Mouse (Mus musculus): ENCODE results near the gene Gfra1. TPM values are rescaled to one million over a fixed set of nuclear protein-coding genes. Genes with fewer than 3 reads are reported as not detected.

Gene Gfra1
- polyA plus RNA-seq, 1 experiment: 25.1 TPM

DNA sequence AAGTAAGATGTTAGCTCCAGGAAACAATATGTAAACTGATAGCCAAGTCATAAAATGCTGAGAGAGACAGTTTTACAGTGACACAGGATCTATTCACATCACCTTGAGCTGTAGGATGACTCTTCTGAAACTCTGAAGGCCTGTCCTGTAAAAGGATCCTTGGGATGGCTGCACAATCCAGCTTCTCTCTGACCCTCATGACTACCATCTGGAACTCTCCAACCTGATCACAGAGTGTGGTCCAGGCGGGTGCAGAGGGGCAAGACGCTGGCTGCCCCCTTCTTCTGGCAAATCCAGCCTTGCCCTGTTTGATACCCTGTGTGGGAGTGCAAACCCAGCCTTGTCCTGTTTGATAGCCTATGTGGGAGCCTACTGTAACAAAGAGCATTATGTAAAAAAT lies 28.4 kb downstream of the Gfra1 start:
- no peak overlapping the region for H3K4me3 ChIP-seq (ENCODE audit: insufficient read depth, low read length)
- no peaks in the 10 kb centered on the region for H3K4me1 ChIP-seq (ENCODE audit: control insufficient read depth, insufficient read depth, low read length)
- H3K27ac ChIP-seq (ENCODE audit: insufficient read depth, low read length): no peak overlapping the region
- TF ChIP-seq POLR2A (IDR thresholded peaks at IDR 0.05; ENCODE audit: extremely low read depth, insufficient read depth, low read length) (no peak), CTCF (IDR thresholded peaks at IDR 0.05; ENCODE audit: extremely low read depth, insufficient read depth, low read length) (no peak)

DNA sequence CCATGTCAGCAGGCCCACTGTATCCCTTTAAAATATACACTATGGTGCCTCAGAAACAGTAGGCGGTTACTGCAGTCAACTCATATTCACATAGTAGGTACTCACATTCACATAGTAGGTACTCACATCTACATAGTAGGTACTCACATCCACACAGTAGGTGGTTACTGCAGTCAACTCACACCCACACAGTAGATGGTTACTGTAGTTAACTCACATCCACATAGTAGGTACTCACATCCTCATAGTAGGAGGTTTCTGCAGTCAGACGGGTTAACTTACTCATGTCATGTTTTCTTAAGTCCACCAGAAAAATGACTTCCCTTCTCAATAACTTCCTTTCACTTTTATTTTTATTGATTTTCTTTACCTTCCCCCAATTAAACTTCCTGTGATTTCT lies 30.8 kb downstream of the Gfra1 start:
- no peak overlapping the region for H3K27ac ChIP-seq (ENCODE audit: insufficient read depth, low read length)
- no peak overlapping the region for H3K4me3 ChIP-seq (ENCODE audit: insufficient read depth, low read length)
- no peaks in the 10 kb centered on the region for H3K4me1 ChIP-seq (ENCODE audit: control insufficient read depth, insufficient read depth, low read length)
- TF ChIP-seq CTCF (IDR thresholded peaks at IDR 0.05; ENCODE audit: extremely low read depth, insufficient read depth, low read length) (no peak), POLR2A (IDR thresholded peaks at IDR 0.05; ENCODE audit: extremely low read depth, insufficient read depth, low read length) (no peak)

GRCm38 (mm10) chr19:58424179-58424578 lies 31.5 kb downstream of the Gfra1 start:
- Histone ChIP-seq H3K27ac (ENCODE audit: insufficient read depth, low read length) (no peak overlapping the region), H3K4me1 (ENCODE audit: control insufficient read depth, insufficient read depth, low read length) (no peaks in the 10 kb centered on the region), H3K4me3 (ENCODE audit: insufficient read depth, low read length) (no peak overlapping the region)
- TF ChIP-seq POLR2A (IDR thresholded peaks at IDR 0.05; ENCODE audit: extremely low read depth, insufficient read depth, low read length) (no peak), CTCF (IDR thresholded peaks at IDR 0.05; ENCODE audit: extremely low read depth, insufficient read depth, low read length) (no peak)

DNA sequence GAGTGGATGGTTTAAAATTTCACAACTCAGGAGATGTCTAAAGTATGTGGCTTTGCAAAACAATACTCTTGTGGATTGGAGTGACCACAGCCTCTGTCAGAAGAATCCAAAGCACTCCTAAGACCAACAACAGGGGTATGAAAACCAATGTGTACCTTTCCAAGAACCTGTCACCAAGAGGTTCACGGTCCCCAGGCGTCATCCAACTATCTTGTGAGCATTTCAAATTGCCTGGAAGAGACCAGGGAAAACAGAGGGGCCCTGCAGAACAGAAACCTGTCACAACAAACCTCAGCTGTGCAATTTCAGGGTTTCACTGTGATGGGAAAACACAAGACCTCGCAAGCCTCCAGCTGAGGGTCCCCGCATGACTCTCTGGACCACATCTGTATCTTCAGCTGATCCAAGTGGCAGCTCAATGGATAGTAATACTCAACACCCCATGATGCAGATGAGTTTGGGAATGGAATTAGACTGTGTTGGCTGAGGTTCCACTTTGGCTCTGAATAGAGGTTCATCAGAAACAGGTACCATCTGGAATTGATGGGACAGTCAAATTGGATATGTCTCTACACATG lies 32.7 kb downstream of the Gfra1 start:
- Histone ChIP-seq H3K27ac (ENCODE audit: insufficient read depth, low read length) (no peak overlapping the region), H3K4me1 (ENCODE audit: control insufficient read depth, insufficient read depth, low read length) (no peaks in the 10 kb centered on the region), H3K4me3 (ENCODE audit: insufficient read depth, low read length) (no peak overlapping the region)
- TF ChIP-seq POLR2A (IDR thresholded peaks at IDR 0.05; ENCODE audit: extremely low read depth, insufficient read depth, low read length) (no peak), CTCF (IDR thresholded peaks at IDR 0.05; ENCODE audit: extremely low read depth, insufficient read depth, low read length) (no peak)

- no peak for TF ChIP-seq CTCF (IDR thresholded peaks at IDR 0.05; ENCODE audit: extremely low read depth, insufficient read depth, low read length)
- no peak for TF ChIP-seq POLR2A (IDR thresholded peaks at IDR 0.05; ENCODE audit: extremely low read depth, insufficient read depth, low read length)
- H3K27ac ChIP-seq (ENCODE audit: insufficient read depth, low read length): no peak overlapping the region
- no peak overlapping the region for H3K4me3 ChIP-seq (ENCODE audit: insufficient read depth, low read length)
- no peaks in the 10 kb centered on the region for H3K4me1 ChIP-seq (ENCODE audit: control insufficient read depth, insufficient read depth, low read length)
Measured at GRCm38 (mm10) chr19:58419685-58420084, 36.0 kb downstream of the Gfra1 start.

DNA sequence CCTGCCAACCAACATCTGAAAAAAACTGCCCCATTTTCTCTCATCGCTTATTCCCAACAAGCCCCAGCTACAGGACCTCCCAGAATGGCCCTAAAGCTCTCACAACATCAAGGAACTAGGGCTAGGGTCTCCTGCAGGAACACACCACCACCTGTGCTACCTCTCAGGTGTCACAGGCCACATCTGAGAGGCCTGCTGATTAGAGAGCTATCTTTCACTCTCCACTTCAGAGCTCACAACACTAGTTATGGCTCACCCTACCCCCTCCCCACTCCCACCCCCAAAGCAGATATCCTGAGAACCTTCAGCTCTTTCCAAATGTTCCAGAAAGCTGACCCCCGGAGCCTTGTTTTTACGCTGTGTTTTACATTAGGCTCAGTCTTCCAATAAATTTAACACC lies 36.4 kb downstream of the Gfra1 start:
- H3K27ac ChIP-seq (ENCODE audit: insufficient read depth, low read length): no peak overlapping the region
- no peak for TF ChIP-seq CTCF (IDR thresholded peaks at IDR 0.05; ENCODE audit: extremely low read depth, insufficient read depth, low read length)
- no peak for TF ChIP-seq POLR2A (IDR thresholded peaks at IDR 0.05; ENCODE audit: extremely low read depth, insufficient read depth, low read length)
- no peak overlapping the region for H3K4me3 ChIP-seq (ENCODE audit: insufficient read depth, low read length)
- H3K4me1 ChIP-seq (ENCODE audit: control insufficient read depth, insufficient read depth, low read length): no peaks in the 10 kb centered on the region

- H3K4me1 ChIP-seq (ENCODE audit: control insufficient read depth, insufficient read depth, low read length): no peaks in the 10 kb centered on the region
- no peak overlapping the region for H3K4me3 ChIP-seq (ENCODE audit: insufficient read depth, low read length)
- TF ChIP-seq CTCF (IDR thresholded peaks at IDR 0.05; ENCODE audit: extremely low read depth, insufficient read depth, low read length): no peak
- TF ChIP-seq POLR2A (IDR thresholded peaks at IDR 0.05; ENCODE audit: extremely low read depth, insufficient read depth, low read length): no peak
- H3K27ac ChIP-seq (ENCODE audit: insufficient read depth, low read length): no peak overlapping the region
Measured at GRCm38 (mm10) chr19:58415173-58415572, 40.5 kb downstream of the Gfra1 start.

- H3K4me1 ChIP-seq (ENCODE audit: control insufficient read depth, insufficient read depth, low read length): no peaks in the 10 kb centered on the region
- H3K27ac ChIP-seq (ENCODE audit: insufficient read depth, low read length): no peak overlapping the region
- no peak for TF ChIP-seq POLR2A (IDR thresholded peaks at IDR 0.05; ENCODE audit: extremely low read depth, insufficient read depth, low read length)
- TF ChIP-seq CTCF (IDR thresholded peaks at IDR 0.05; ENCODE audit: extremely low read depth, insufficient read depth, low read length): no peak
Measured at GRCm38 (mm10) chr19:58414733-58415132, 41.0 kb downstream of the Gfra1 start.

DNA sequence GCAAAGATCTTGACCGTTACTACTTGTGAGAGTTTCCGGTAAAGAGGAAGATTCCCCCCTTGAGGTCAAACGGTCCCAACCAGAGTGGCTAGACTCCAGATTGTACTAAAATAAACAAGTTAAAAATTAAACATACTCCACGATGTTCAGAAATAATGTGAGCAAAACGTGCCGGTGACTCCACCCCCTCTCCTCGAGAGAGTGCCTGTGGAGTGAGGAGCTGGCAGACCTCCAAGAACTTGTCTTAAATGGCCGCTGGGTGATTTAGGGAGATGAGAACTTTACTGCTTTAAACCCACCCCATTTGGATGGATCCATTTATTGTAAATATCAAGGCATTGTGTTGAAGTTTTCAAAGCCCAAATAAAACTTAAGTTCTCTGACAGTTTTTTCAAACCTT lies 42.4 kb downstream of the Gfra1 start:
- Histone ChIP-seq H3K4me3 (ENCODE audit: insufficient read depth, low read length) (no peak overlapping the region), H3K27ac (ENCODE audit: insufficient read depth, low read length) (no peak overlapping the region), H3K4me1 (ENCODE audit: control insufficient read depth, insufficient read depth, low read length) (no peaks in the 10 kb centered on the region)
- no peak for TF ChIP-seq CTCF (IDR thresholded peaks at IDR 0.05; ENCODE audit: extremely low read depth, insufficient read depth, low read length)

More at GRCm38 (mm10) chr19:58414733-58415132, 41.0 kb downstream of the Gfra1 start:
- no peak overlapping the region for H3K4me3 ChIP-seq (ENCODE audit: insufficient read depth, low read length)

- Histone ChIP-seq H3K4me3 (ENCODE audit: insufficient read depth, low read length) (no peak overlapping the region), H3K27ac (ENCODE audit: insufficient read depth, low read length) (no peak overlapping the region)
- no peak for TF ChIP-seq CTCF (IDR thresholded peaks at IDR 0.05; ENCODE audit: extremely low read depth, insufficient read depth, low read length)
- TF ChIP-seq POLR2A (IDR thresholded peaks at IDR 0.05; ENCODE audit: extremely low read depth, insufficient read depth, low read length): no peak
Measured at GRCm38 (mm10) chr19:58412811-58413210, 42.9 kb downstream of the Gfra1 start.

More at GRCm38 (mm10) chr19:58412811-58413210, 42.9 kb downstream of the Gfra1 start:
- no peaks in the 10 kb centered on the region for H3K4me1 ChIP-seq (ENCODE audit: control insufficient read depth, insufficient read depth, low read length)

All from cortical plate, adult 2 months (tissue).